Mouse (Mus musculus): ENCODE results near the gene Adamts15. TPM values are rescaled to one million over a fixed set of nuclear protein-coding genes. Genes with fewer than 3 reads are reported as not detected.

Adamts15 gene
- polyA plus RNA-seq, 1 experiment from 2014 or later, result 16.6 TPM

DNA sequence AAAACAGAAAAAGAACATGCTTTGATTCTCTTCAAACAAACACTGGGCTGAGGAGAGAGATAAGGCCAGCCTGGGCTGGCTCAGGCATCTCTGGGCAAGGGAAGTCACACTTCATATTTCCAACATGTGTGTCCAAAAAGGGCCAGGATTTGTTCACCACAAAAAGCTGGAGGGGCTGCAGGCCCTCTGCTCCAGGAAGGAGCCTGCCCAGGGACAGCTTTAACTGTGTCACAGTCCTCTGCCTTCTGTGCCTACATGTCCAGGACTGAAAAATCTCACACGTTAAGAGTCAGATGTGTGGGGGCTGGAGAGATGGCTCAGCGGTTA lies 42.3 kb downstream of the Adamts15 start:
- 85% methylated on average over 2 of the region's 2 CpGs for WGBS
- ATAC-seq (ENCODE audit: insufficient number of reproducible peaks, insufficient read depth, low FRiP score, low TSS enrichment, low read depth), result no peak
- H3K27me3 ChIP-seq, result no peaks in the 10 kb centered on the region

DNA sequence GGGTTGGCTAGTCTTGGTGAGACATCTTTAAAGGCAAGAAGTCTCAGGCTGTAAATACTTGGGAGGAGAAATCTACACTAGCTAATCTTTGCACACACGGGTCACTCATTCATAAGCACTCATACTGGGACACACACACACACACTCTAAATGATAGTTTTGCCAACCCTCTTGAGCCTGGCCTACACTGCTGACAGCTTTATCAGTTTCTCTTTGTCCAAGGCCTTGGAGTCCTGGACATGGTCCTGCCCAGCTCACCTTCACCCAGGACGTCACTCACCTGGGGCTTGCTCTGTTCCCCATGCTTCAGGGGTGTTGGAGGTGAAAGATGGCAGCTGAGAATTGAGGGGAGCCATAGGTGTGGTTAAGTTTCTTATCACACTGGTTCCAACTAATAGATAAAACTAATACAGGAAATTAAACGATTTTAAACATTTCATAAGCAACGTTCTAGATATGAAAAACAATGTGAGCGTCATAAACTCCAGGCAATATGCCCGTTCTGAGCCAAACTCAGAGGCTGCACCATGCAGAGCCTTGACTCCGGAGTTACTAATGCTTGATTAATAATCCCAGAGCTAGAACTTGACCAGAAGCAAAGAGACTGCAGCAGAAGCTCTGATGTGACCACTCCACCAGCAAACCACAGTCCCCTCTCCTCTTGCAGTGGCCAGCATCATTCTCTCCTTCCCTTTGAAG lies 42.9 kb downstream of the Adamts15 start:
- no peaks in the 10 kb centered on the region for H3K27me3 ChIP-seq
- no peak overlapping the region for H3K9ac ChIP-seq (replicated peaks)
- H3K4me1 ChIP-seq (replicated peaks), result no peaks in the 10 kb centered on the region
- no peak for ATAC-seq (ENCODE audit: insufficient number of reproducible peaks, insufficient read depth, low FRiP score, low TSS enrichment, low read depth)
- no peaks in the 10 kb centered on the region for H3K9me3 ChIP-seq
- H3K36me3 ChIP-seq, result no peaks in the 10 kb centered on the region
- 79% methylated on average over 7 of the region's 7 CpGs for WGBS
- no peak overlapping the region for H3K4me3 ChIP-seq (replicated peaks)
- no peak overlapping the region for H3K27ac ChIP-seq
- no peak overlapping the region for H3K4me2 ChIP-seq

More for the DNA sequence above, 42.3 kb downstream of the Adamts15 start:
- Histone ChIP-seq H3K4me3 (replicated peaks) (no peak overlapping the region), H3K4me1 (replicated peaks) (no peaks in the 10 kb centered on the region), H3K27ac (no peak overlapping the region), H3K36me3 (no peaks in the 10 kb centered on the region), H3K9ac (replicated peaks) (no peak overlapping the region), H3K9me3 (no peaks in the 10 kb centered on the region), H3K4me2 (no peak overlapping the region)

DNA sequence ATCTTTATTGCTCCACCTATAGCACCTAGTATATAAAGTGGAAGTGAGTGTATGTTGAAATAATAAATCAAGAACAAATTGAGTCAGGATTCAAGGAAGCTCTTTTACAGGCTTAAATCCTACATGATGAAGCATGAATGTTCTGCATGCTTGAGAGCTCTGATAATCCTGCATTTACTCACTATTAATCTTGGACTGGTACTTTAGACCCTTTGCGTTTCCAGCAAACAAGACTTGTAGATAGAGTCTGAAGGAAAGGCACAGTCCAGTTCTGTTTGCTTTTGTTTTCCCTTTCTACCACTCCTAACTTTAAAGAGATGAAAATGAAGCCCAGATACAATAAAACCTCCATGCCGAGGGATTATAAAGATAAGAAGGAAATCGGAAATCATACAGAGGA lies 45.7 kb downstream of the Adamts15 start:
- ATAC-seq (ENCODE audit: insufficient number of reproducible peaks, insufficient read depth, low FRiP score, low TSS enrichment, low read depth), result no peak
- Histone ChIP-seq H3K9me3 (no peaks in the 10 kb centered on the region), H3K27ac (no peak overlapping the region)

DNA sequence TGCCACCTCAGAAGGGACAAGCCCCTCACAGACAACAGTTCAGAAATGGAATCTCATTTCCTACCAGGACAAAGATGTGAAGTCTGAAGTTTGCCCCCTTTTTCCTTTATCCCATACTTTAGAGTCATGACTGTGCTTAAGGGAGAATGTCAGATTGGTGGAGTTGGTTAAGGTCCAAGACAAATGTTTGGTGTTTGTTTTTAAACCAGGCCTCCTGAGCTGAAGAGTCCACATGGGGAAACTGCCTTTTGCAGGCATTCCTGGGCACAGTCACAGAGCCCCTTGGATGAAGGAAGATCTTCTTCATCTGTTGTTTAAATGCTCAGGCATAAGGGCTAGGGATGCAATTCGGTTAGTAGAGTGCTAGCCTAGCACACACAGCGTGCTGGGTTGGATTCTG lies 66.4 kb downstream of the Adamts15 start:
- Histone ChIP-seq H3K36me3 (no peaks in the 10 kb centered on the region), H3K4me1 (replicated peaks) (peaks cover 10% of the 10 kb centered on the region; the same call in 1 of the 2 replicates), H3K27me3 (no peaks in the 10 kb centered on the region), H3K9me3 (no peaks in the 10 kb centered on the region), H3K4me2 (no peak overlapping the region), H3K27ac (no peak overlapping the region), H3K9ac (replicated peaks) (no peak overlapping the region), H3K4me3 (replicated peaks) (no peak overlapping the region)
- whole genome bisulfite sequencing, result 84% methylated on average over 2 of the region's 2 CpGs
- no peak for ATAC-seq (ENCODE audit: insufficient number of reproducible peaks, insufficient read depth, low FRiP score, low TSS enrichment, low read depth)

More for the DNA sequence above, 45.7 kb downstream of the Adamts15 start:
- H3K4me1 ChIP-seq (replicated peaks), result no peaks in the 10 kb centered on the region
- no peak overlapping the region for H3K4me2 ChIP-seq
- WGBS, result 80% methylated on average over 3 of the region's 3 CpGs
- no peaks in the 10 kb centered on the region for H3K27me3 ChIP-seq
- H3K4me3 ChIP-seq (replicated peaks), result no peak overlapping the region
- no peak overlapping the region for H3K9ac ChIP-seq (replicated peaks)
- no peaks in the 10 kb centered on the region for H3K36me3 ChIP-seq

DNA sequence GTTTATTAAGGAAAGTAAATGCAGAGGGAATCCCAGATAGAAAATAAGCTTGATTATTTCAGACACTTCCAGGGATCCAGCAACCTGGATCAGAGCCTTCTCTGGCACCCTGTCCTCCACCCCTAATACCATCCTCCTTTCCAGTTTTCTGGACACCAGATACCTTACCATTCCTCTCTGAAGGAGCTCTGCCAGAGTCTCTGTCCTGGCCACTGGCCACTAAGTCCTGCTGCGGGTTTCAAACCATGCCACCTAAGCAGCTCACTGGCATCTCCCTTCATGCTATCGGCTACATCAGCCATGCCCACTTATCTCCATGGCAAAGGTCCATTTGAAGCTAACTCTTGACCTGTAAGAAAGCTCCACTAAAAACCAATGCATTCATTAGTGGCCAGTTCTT lies 70.4 kb downstream of the Adamts15 start:
- Histone ChIP-seq H3K9ac (replicated peaks) (no peak overlapping the region), H3K4me3 (replicated peaks) (no peak overlapping the region), H3K4me1 (replicated peaks) (peaks cover 10% of the 10 kb centered on the region; the same call in 1 of the 2 replicates), H3K36me3 (no peaks in the 10 kb centered on the region), H3K9me3 (no peaks in the 10 kb centered on the region), H3K4me2 (no peak overlapping the region), H3K27ac (no peak overlapping the region), H3K27me3 (no peaks in the 10 kb centered on the region)
- 94% methylated on average over 2 of the region's 2 CpGs for WGBS
- no peak for ATAC-seq (ENCODE audit: insufficient number of reproducible peaks, insufficient read depth, low FRiP score, low TSS enrichment, low read depth)

DNA sequence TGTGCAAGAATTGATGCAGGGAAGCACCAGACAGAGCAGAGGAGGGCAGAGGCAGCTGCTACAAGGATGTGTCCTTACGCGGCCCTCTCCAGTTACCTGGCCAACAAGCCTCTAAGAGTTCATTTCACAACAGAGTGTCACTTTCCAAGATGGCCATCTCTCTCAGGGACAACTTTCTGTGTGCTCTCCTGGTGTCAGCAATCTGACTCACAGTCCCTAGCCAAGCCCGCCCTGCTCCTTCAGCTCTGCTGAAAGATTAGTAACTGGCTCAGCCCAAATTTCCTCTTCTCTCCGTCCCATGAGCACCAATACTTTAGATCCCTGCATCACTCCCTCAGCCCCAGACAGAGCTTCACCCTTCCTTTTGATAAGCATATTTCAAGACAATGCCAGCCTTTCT lies 72.3 kb downstream of the Adamts15 start:
- Histone ChIP-seq H3K9me3 (no peaks in the 10 kb centered on the region), H3K27ac (no peak overlapping the region), H3K36me3 (no peaks in the 10 kb centered on the region), H3K27me3 (no peaks in the 10 kb centered on the region), H3K4me2 (no peak overlapping the region), H3K4me3 (replicated peaks) (no peak overlapping the region), H3K4me1 (replicated peaks) (peaks cover 10% of the 10 kb centered on the region), H3K9ac (replicated peaks) (no peak overlapping the region)
- 82% methylated on average over 4 of the region's 4 CpGs for WGBS
- no peak for ATAC-seq (ENCODE audit: insufficient number of reproducible peaks, insufficient read depth, low FRiP score, low TSS enrichment, low read depth)

DNA sequence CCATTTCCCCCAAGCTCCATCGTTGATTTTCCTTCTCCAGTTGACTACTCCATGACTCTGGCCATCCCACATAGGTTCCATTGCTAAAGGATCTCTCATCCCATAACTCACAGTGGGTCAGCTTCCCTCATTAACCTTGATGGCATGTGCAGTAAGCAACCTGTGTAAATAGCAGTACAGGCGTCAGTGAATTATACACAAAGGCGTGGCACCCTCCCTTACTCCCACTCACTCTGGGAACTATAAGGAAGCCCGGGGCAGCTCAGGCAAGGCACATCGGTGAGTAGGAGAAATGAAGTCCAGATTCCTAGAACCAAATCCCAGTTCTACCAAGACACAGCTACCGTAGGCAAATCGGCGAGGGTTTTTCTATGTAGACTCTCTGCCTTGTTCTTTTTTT lies 72.8 kb downstream of the Adamts15 start:
- no peak for ATAC-seq (ENCODE audit: insufficient number of reproducible peaks, insufficient read depth, low FRiP score, low TSS enrichment, low read depth)
- Histone ChIP-seq H3K4me3 (replicated peaks) (no peak overlapping the region), H3K9ac (replicated peaks) (no peak overlapping the region), H3K36me3 (no peaks in the 10 kb centered on the region), H3K4me2 (no peak overlapping the region), H3K9me3 (no peaks in the 10 kb centered on the region), H3K4me1 (replicated peaks) (peaks cover 14% of the 10 kb centered on the region), H3K27me3 (no peaks in the 10 kb centered on the region), H3K27ac (no peak overlapping the region)
- WGBS, result 88% methylated on average over 8 of the region's 8 CpGs

Other genes with a start within 250 kb of the Adamts15 start
- gene Adamts8, start 20.1 kb upstream of the Adamts15 start, polyA plus RNA-seq (2016; fragmentation: Nextera tagmentation; extraction: Ambion mirVana), result 1.5 and 1.7 TPM in 2 replicates
- 7.8 and 10.6 TPM in 2 replicates for gene Zbtb44, start 108.2 kb upstream of the Adamts15 start, polyA plus RNA-seq (2016; fragmentation: Nextera tagmentation; extraction: Ambion mirVana)
- 7.1 and 8.1 TPM in 2 replicates for gene St14, start 209.4 kb upstream of the Adamts15 start, polyA plus RNA-seq (2016; fragmentation: Nextera tagmentation; extraction: Ambion mirVana)